Mouse (Mus musculus): ENCODE measurements at regions not wholly inside any gene's neighbourhood (a gene's known extent, or its start where the extent isn't known, plus 50 kb on each side); places are given as distances from the start of the nearest gene placed in this dataset.

DNA sequence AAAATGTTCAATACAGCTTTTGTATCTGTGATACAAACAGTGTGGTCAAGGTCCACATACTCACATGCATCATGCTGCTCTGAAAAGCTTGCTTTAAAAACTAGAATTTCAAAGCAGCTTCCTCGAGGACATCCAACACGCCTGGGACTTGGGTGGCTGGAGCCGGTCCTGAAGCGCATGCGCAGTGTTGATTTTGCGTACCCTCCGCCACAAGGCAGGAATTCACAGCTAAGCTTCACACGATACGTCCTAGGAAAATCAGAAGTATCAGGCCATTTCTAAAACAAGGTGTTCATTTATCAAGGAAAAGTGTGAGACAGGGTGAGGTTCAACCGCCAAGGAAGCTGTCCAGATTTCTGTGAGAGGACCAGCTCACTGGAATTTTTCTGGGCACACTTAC is 202.1 kb upstream of the Daam1 start:
- H3K9ac ChIP-seq (ENCODE audit: low read depth, low read length) = no peak overlapping the region
- 85% methylated on average over 10 of the region's 10 CpGs for whole genome bisulfite sequencing
- no peaks in the 10 kb centered on the region for H3K36me3 ChIP-seq (ENCODE audit: control insufficient read depth, insufficient read depth, low read length)
- H3K9me3 ChIP-seq (replicated peaks; ENCODE audit: control insufficient read depth, low read length, poor library complexity, severe bottlenecking) = no peaks in the 10 kb centered on the region
- no peak for ATAC-seq
- H3K27ac ChIP-seq (ENCODE audit: low read length) = no peak overlapping the region
- 0 out of 2 replicates have a peak, but pooled peaks cover 2% of the 10 kb centered on the region for H3K4me1 ChIP-seq (ENCODE audit: control insufficient read depth, insufficient read depth, low read length)
- H3K4me2 ChIP-seq (ENCODE audit: low read length) = no peak overlapping the region
- H3K27me3 ChIP-seq (ENCODE audit: control insufficient read depth, insufficient read depth, low read depth, low read length) = no peaks in the 10 kb centered on the region
- no peak overlapping the region for H3K4me3 ChIP-seq (ENCODE audit: low read depth, low read length)

GRCm38 (mm10) chr12:71630386-71630785 is 200.5 kb upstream of the Daam1 start:
- ATAC-seq = no peak

DNA sequence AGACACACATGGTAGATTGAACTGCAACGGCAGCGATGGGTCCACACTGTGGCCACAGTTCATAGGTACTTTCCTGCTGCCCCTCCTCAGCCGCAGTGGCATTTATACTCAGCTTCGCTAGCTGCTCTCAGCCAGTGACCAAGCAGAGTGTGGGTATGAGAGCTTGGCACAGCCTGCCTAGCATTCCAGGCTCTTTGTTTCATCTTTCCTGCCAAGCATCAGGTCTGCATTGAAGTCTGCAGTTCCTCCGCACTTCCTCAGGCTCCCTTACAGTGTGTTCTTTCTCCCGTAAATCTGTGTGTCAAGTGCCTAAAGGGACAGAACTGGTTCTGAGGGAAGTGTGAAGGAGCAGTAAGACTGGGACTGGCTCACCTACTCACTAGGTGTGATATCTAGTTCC is 194.6 kb upstream of the Daam1 start:
- no peaks in the 10 kb centered on the region for H3K27me3 ChIP-seq (ENCODE audit: control insufficient read depth, insufficient read depth, low read depth, low read length)
- no peaks in the 10 kb centered on the region for H3K36me3 ChIP-seq (ENCODE audit: control insufficient read depth, insufficient read depth, low read length)
- no peak overlapping the region for H3K4me3 ChIP-seq (ENCODE audit: low read depth, low read length)
- no peak overlapping the region for H3K4me2 ChIP-seq (ENCODE audit: low read length)
- peaks cover 7% of the 10 kb centered on the region for H3K4me1 ChIP-seq (ENCODE audit: control insufficient read depth, insufficient read depth, low read length)
- no peak for ATAC-seq
- 86% methylated on average over 6 of the region's 6 CpGs for WGBS
- no peaks in the 10 kb centered on the region for H3K9me3 ChIP-seq (replicated peaks; ENCODE audit: control insufficient read depth, low read length, poor library complexity, severe bottlenecking)
- no peak overlapping the region for H3K9ac ChIP-seq (ENCODE audit: low read depth, low read length)
- H3K27ac ChIP-seq (ENCODE audit: low read length) = no peak overlapping the region

More at GRCm38 (mm10) chr12:71630386-71630785, 200.5 kb upstream of the Daam1 start:
- WGBS = 92% methylated on average over 3 of the region's 3 CpGs
- Histone ChIP-seq H3K4me2 (ENCODE audit: low read length) (no peak overlapping the region), H3K4me1 (ENCODE audit: control insufficient read depth, insufficient read depth, low read length) (0 out of 2 replicates have a peak, but pooled peaks cover 2% of the 10 kb centered on the region), H3K9ac (ENCODE audit: low read depth, low read length) (no peak overlapping the region), H3K9me3 (replicated peaks; ENCODE audit: control insufficient read depth, low read length, poor library complexity, severe bottlenecking) (no peaks in the 10 kb centered on the region), H3K27ac (ENCODE audit: low read length) (no peak overlapping the region), H3K27me3 (ENCODE audit: control insufficient read depth, insufficient read depth, low read depth, low read length) (no peaks in the 10 kb centered on the region), H3K36me3 (ENCODE audit: control insufficient read depth, insufficient read depth, low read length) (no peaks in the 10 kb centered on the region), H3K4me3 (ENCODE audit: low read depth, low read length) (no peak overlapping the region)

GRCm38 (mm10) chr12:71637248-71637647 is 193.6 kb upstream of the Daam1 start:
- Histone ChIP-seq H3K36me3 (ENCODE audit: control insufficient read depth, insufficient read depth, low read length) (no peaks in the 10 kb centered on the region), H3K27me3 (ENCODE audit: control insufficient read depth, insufficient read depth, low read depth, low read length) (no peaks in the 10 kb centered on the region), H3K4me3 (ENCODE audit: low read depth, low read length) (no peak overlapping the region), H3K9me3 (replicated peaks; ENCODE audit: control insufficient read depth, low read length, poor library complexity, severe bottlenecking) (no peaks in the 10 kb centered on the region), H3K9ac (ENCODE audit: low read depth, low read length) (no peak overlapping the region), H3K27ac (ENCODE audit: low read length) (no peak overlapping the region), H3K4me1 (ENCODE audit: control insufficient read depth, insufficient read depth, low read length) (peaks cover 7% of the 10 kb centered on the region), H3K4me2 (ENCODE audit: low read length) (no peak overlapping the region)
- 78% methylated on average over 3 of the region's 3 CpGs for WGBS
- no peak for ATAC-seq

GRCm38 (mm10) chr12:71638246-71638645 is 192.6 kb upstream of the Daam1 start:
- 46% methylated on average over 8 of the region's 8 CpGs for WGBS

DNA sequence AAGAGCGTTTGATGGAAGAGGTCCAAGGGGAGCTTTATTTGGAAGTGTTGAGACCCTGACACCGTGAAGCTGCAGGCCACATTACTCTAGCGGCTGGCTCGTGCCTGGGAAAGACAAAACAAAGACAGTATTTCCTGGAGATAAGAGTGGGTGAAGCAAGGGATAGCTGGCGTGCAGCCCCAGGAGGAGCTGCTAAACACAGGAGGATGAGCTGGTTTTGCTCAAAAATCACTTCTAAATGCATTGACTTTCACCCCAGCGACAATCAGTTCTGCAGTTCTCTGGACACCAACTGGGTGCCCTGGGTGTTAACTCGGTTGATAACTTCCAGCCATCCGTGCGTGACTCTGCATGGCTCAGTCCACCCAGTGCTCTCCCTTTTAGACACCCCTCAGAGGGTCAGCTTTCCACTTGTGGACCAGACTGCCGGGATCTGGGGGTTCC is 190.8 kb upstream of the Daam1 start:
- Histone ChIP-seq H3K27me3 (ENCODE audit: control insufficient read depth, insufficient read depth, low read depth, low read length) (no peaks in the 10 kb centered on the region), H3K36me3 (ENCODE audit: control insufficient read depth, insufficient read depth, low read length) (no peaks in the 10 kb centered on the region), H3K27ac (ENCODE audit: low read length) (no peak overlapping the region; the same call in 1 of the 2 replicates), H3K4me3 (ENCODE audit: low read depth, low read length) (no peak overlapping the region), H3K4me2 (ENCODE audit: low read length) (no peak overlapping the region), H3K9ac (ENCODE audit: low read depth, low read length) (no peak overlapping the region), H3K4me1 (ENCODE audit: control insufficient read depth, insufficient read depth, low read length) (peaks cover 7% of the 10 kb centered on the region), H3K9me3 (replicated peaks; ENCODE audit: control insufficient read depth, low read length, poor library complexity, severe bottlenecking) (no peaks in the 10 kb centered on the region)
- no peak for ATAC-seq
- 56% methylated on average over 10 of the region's 10 CpGs for WGBS

More at GRCm38 (mm10) chr12:71638246-71638645, 192.6 kb upstream of the Daam1 start:
- Histone ChIP-seq H3K9me3 (replicated peaks; ENCODE audit: control insufficient read depth, low read length, poor library complexity, severe bottlenecking) (no peaks in the 10 kb centered on the region), H3K4me3 (ENCODE audit: low read depth, low read length) (no peak overlapping the region), H3K27ac (ENCODE audit: low read length) (no peak overlapping the region), H3K4me2 (ENCODE audit: low read length) (no peak overlapping the region), H3K27me3 (ENCODE audit: control insufficient read depth, insufficient read depth, low read depth, low read length) (no peaks in the 10 kb centered on the region), H3K4me1 (ENCODE audit: control insufficient read depth, insufficient read depth, low read length) (peaks cover 7% of the 10 kb centered on the region), H3K36me3 (ENCODE audit: control insufficient read depth, insufficient read depth, low read length) (no peaks in the 10 kb centered on the region), H3K9ac (ENCODE audit: low read depth, low read length) (no peak overlapping the region)
- no peak for ATAC-seq

- Histone ChIP-seq H3K27ac (ENCODE audit: low read length) (no peak overlapping the region), H3K27me3 (ENCODE audit: control insufficient read depth, insufficient read depth, low read depth, low read length) (no peaks in the 10 kb centered on the region), H3K4me1 (ENCODE audit: control insufficient read depth, insufficient read depth, low read length) (peaks cover 7% of the 10 kb centered on the region), H3K4me2 (ENCODE audit: low read length) (no peak overlapping the region), H3K4me3 (ENCODE audit: low read depth, low read length) (no peak overlapping the region), H3K36me3 (ENCODE audit: control insufficient read depth, insufficient read depth, low read length) (no peaks in the 10 kb centered on the region), H3K9ac (ENCODE audit: low read depth, low read length) (no peak overlapping the region), H3K9me3 (replicated peaks; ENCODE audit: control insufficient read depth, low read length, poor library complexity, severe bottlenecking) (no peaks in the 10 kb centered on the region)
- 90% methylated on average over 2 of the region's 2 CpGs for WGBS
- ATAC-seq = no peak
Measured at GRCm38 (mm10) chr12:71641486-71641885, 189.4 kb upstream of the Daam1 start.

GRCm38 (mm10) chr12:71642797-71643337 is 188.0 kb upstream of the Daam1 start:
- Histone ChIP-seq H3K36me3 (ENCODE audit: control insufficient read depth, insufficient read depth, low read length) (no peaks in the 10 kb centered on the region), H3K27ac (ENCODE audit: low read length) (no peak overlapping the region), H3K9me3 (replicated peaks; ENCODE audit: control insufficient read depth, low read length, poor library complexity, severe bottlenecking) (no peaks in the 10 kb centered on the region), H3K27me3 (ENCODE audit: control insufficient read depth, insufficient read depth, low read depth, low read length) (no peaks in the 10 kb centered on the region), H3K4me1 (ENCODE audit: control insufficient read depth, insufficient read depth, low read length) (peaks cover 7% of the 10 kb centered on the region), H3K9ac (ENCODE audit: low read depth, low read length) (no peak overlapping the region), H3K4me2 (ENCODE audit: low read length) (no peak overlapping the region), H3K4me3 (ENCODE audit: low read depth, low read length) (no peak overlapping the region)
- 83% methylated on average over 8 of the region's 8 CpGs for WGBS
- no peak for ATAC-seq

DNA sequence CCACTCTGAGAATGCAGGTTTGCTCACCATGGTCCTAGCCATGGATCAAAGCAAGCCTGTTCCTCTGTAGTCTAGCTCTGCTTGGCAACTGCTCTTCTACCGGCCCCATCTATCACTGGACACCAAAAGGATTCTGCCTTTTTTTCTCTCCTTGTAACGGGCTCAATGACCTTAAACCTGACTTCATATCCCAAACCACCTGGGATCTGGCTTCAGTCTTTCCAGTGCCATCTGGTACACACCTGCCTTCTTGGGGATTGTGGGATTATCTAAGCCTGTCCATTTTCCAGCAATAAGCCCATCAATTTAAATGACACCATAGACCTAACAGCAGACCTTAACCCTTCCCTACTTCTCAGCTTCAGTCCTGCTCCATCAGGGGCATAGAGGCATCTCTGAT is 179.6 kb upstream of the Daam1 start:
- H3K27ac ChIP-seq (ENCODE audit: low read length) = no peak overlapping the region
- no peak for ATAC-seq
- H3K27me3 ChIP-seq (ENCODE audit: control insufficient read depth, insufficient read depth, low read depth, low read length) = no peaks in the 10 kb centered on the region
- H3K4me3 ChIP-seq (ENCODE audit: low read depth, low read length) = no peak overlapping the region
- no peaks in the 10 kb centered on the region for H3K9me3 ChIP-seq (replicated peaks; ENCODE audit: control insufficient read depth, low read length, poor library complexity, severe bottlenecking)
- H3K4me1 ChIP-seq (ENCODE audit: control insufficient read depth, insufficient read depth, low read length) = no peaks in the 10 kb centered on the region
- no peaks in the 10 kb centered on the region for H3K36me3 ChIP-seq (ENCODE audit: control insufficient read depth, insufficient read depth, low read length)
- 74% methylated on average over 2 of the region's 2 CpGs for WGBS
- no peak overlapping the region for H3K4me2 ChIP-seq (ENCODE audit: low read length)
- H3K9ac ChIP-seq (ENCODE audit: low read depth, low read length) = no peak overlapping the region
